Mouse (Mus musculus) MEL (cell line): ENCODE measurements around the gene Rad9b.

ENCODE experiments used
- CHD1 ChIP-seq: IDR thresholded peaks from 2 replicates; pipeline ENCODE4 v1.6.1; 2012; ENCODE audit warnings: low read depth, mild to moderate bottlenecking, inconsistent platforms, low read length, improper control_type of control experiment
- E2F4 ChIP-seq: IDR thresholded peaks from 2 replicates; pipeline ENCODE4 v1.6.1; 2011; ENCODE audit warnings: low read depth, low read length, improper control_type of control experiment, borderline replicate concordance
- MEF2A ChIP-seq: IDR thresholded peaks from 2 replicates; pipeline ENCODE4 v1.6.1; 2014; ENCODE audit warnings: low read depth, mild to moderate bottlenecking, inconsistent platforms, low read length, improper control_type of control experiment; ENCODE audit not compliant: poor library complexity, insufficient replicate concordance, severe bottlenecking; ENCODE audit errors: extremely low read depth
- POLR2A ChIP-seq, 2 experiments: IDR thresholded peaks; 2 replicates each; pipeline ENCODE4 v1.6.1; 2011 to 2012; ENCODE audit warnings: low read length in 2 of 2, mild to moderate bottlenecking in 2 of 2, control low read depth in 1 of 2, improper control_type of control experiment in 1 of 2, low read depth in 1 of 2, moderate library complexity in 1 of 2; ENCODE audit not compliant: control insufficient read depth in 1 of 2, insufficient read depth in 1 of 2, poor library complexity in 1 of 2
- POLR2AphosphoS2 ChIP-seq: IDR thresholded peaks from 2 replicates; pipeline ENCODE4 v1.6.1; 2011; ENCODE audit warnings: low read length, improper control_type of control experiment

- no peak for TF ChIP-seq MEF2A
- TF ChIP-seq POLR2A (IDR thresholded peaks at IDR 0.05; ENCODE audit: control insufficient read depth in 1 of 2, insufficient read depth in 1 of 2, low read depth in 1 of 2, low read length in 2 of 2, poor library complexity in 1 of 2): no peak
- no peak for TF ChIP-seq POLR2AphosphoS2
- TF ChIP-seq E2F4: no peak
- no peak for TF ChIP-seq CHD1
Observed at GRCm38 (mm10) chr5:122320205-122320781, 33.7 kb downstream of the Rad9b start.
